Mouse (Mus musculus): Measurements from ENCODE around the gene Amn1.

DNA sequence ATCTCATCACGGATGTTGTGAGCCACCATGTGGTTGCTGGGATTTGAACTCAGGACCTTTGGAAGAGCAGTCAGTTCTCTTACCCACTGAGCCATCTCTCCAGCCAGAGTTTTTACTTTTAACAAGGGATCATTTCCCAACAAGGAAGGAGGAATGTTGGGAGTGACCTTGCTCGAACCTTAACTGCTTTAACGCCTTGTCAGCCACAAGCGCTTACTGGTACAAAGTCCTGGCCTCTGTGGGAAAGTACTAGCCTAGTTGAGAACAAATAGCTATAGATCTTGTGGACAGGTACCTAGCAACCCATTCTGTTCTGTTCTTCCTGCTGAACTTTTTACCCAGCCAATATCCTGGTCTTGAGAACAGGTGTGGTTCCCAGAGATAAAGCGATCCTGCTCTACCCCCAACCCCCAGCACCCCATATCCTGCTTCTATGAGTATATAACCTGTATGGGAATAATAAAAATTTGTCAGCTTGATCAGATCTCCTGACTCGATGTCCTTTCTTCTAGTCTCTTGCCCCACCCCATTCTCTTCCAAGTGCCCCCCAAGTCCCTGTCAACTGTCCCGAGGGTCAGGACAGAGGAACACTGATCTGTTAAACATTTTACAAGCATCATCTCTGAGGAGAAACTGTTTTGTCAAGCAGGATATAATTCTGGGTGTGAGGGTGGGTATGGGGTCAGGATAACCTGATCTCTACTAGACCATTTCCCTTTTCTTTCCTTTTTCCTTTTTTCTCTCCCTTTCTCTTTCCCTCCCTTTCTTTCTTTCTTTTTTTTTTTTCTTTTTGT lies 39.9 kb downstream of the Amn1 start:
- TF ChIP-seq CTCF (IDR thresholded peaks at IDR 0.05; ENCODE audit: control insufficient read depth, insufficient read depth, insufficient read length): no peak
- no peak for TF ChIP-seq USF1 (IDR thresholded peaks at IDR 0.05; ENCODE audit: low read depth)
- no peak for TF ChIP-seq MYOG (IDR thresholded peaks at IDR 0.05; ENCODE audit: control insufficient read depth, extremely low read depth, insufficient read length)

Measured in C2C12 (cell line).